Mouse (Mus musculus) frontal cortex, adult 2 months (tissue): Measurements from ENCODE around the gene Gimap7. TPM values are rescaled to one million over a fixed set of nuclear protein-coding genes. Genes with fewer than 3 reads are reported as not detected.
"Not testable (repeated sequence)": the region's sequence is repeated elsewhere in the genome, so short reads cannot be mapped to it uniquely, and the experiment has no call there.

Experiments used
- DNase-seq, 2 experiments: peaks; one replicate each; pipeline ENCODE4 v3.0.0; 2022; ENCODE audit warnings: low spot score in 1 of 2; ENCODE audit errors: extremely low spot score in 1 of 2
- polyA plus RNA-seq: library from polyadenylated mRNA; depleted of rRNA; stranded (reverse); fragments of >200 nt; gene quantifications from 2 replicates; pipeline ENCODE4 v1.2.3, GENCODE M21; 2012; rRNA removed

Gimap7 gene
- polyA plus RNA-seq = not detected in 2 replicates

- DNase-seq = no peak
These were observed at the start of gene Gimap7, which contains the start of gene Gm28053 for GRCm38 (mm10) chr6:48718455-48718854. Gene Gimap7 (plus strand): TSS chr6:48718621. Gene Gm28053 (plus strand): TSS chr6:48718607.

GRCm38 (mm10) chr6:48669446-48669969 lies 48.9 kb upstream of the Gimap7 start:
- DNase-seq = no peak

GRCm38 (mm10) chr6:48674291-48675058 lies 43.9 kb upstream of the Gimap7 start:
- DNase-seq = no peak

- DNase-seq = no peak
These were observed 43.0 kb upstream of the Gimap7 start for GRCm38 (mm10) chr6:48675400-48675930.

- no peak for DNase-seq
These were observed 42.2 kb upstream of the Gimap7 start, which contains the start of gene Gimap9 for GRCm38 (mm10) chr6:48675931-48676859. Gene Gimap9 (plus strand): TSS chr6:48676129.

- no peak for DNase-seq
These were observed 41.5 kb upstream of the Gimap7 start for GRCm38 (mm10) chr6:48676860-48677415.

GRCm38 (mm10) chr6:48677492-48678345 lies 40.7 kb upstream of the Gimap7 start:
- no peak for DNase-seq

GRCm38 (mm10) chr6:48678391-48678790 lies 40.0 kb upstream of the Gimap7 start:
- no peak for DNase-seq

- DNase-seq = no peak
These were observed 38.7 kb upstream of the Gimap7 start for GRCm38 (mm10) chr6:48679701-48680100.

- DNase-seq = no peak
These were observed 38.0 kb upstream of the Gimap7 start for GRCm38 (mm10) chr6:48680421-48680820.

- no peak for DNase-seq
These were observed 36.8 kb upstream of the Gimap7 start for GRCm38 (mm10) chr6:48681472-48682090.

GRCm38 (mm10) chr6:48682271-48682670 lies 36.1 kb upstream of the Gimap7 start:
- DNase-seq = peak; percentile 10 to 53

GRCm38 (mm10) chr6:48683263-48683821 lies 35.1 kb upstream of the Gimap7 start:
- DNase-seq = not testable (repeated sequence)

GRCm38 (mm10) chr6:48684319-48684718 lies 34.1 kb upstream of the Gimap7 start, which contains the start of gene Gimap4:
Gene Gimap4 (plus strand): TSS chr6:48684549.
- DNase-seq = no peak

GRCm38 (mm10) chr6:48684806-48685205 lies 33.6 kb upstream of the Gimap7 start:
- DNase-seq = no peak

GRCm38 (mm10) chr6:48685251-48685650 lies 33.2 kb upstream of the Gimap7 start:
- DNase-seq = no peak

- peak in 1 of 2 experiments; percentile 14 for DNase-seq
These were observed 32.4 kb upstream of the Gimap7 start for GRCm38 (mm10) chr6:48685694-48686665.
